Comparison of ENCODE assay signal across 8 mouse cellular contexts in the genomic region with DNA sequence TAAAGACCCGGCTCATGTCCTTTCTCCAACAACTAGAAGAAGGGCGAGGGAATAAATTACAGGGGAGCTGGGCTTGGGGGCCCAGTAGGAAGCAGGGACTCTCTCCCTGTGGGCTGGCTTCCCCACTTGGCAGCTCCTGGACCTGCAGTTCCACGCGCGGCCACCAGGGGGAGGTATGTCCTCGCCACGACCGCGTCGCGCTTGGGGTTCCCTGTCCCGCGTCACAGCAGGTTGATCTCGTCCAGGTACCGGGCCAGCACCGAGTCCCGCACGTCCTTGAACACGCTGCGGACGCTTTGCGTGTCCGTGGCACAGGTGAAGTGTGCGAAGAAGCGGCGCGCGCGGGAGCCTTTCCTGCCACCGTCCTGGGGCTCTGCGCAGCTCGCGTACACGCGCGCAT. TPM values are rescaled to one million over a fixed set of nuclear protein-coding genes. Genes with fewer than 3 reads are reported as not detected.
DNase-seq lines count a peak whose midpoint lies in the region; ATAC-seq lines count a peak whose summit lies in the region.

No protein-coding gene starts in this region.

- DNase-seq in 3T3-L1 (ENCODE audit: low read depth, low spot score) (peak; percentile 61), liver (peak; percentile 88)
- peak; percentile 91 for DNase-seq in adrenal gland, postnatal 36 days
- DNase-seq in heart, adult 9 months (ENCODE audit: low spot score in 2 of 2), result peak; percentile 77 to 79
- peak; percentile 91 for DNase-seq in kidney, adult 9 months
- peak; percentile 77 to 83 for DNase-seq in spleen, postnatal 36 days (ENCODE audit: low spot score in 2 of 2)

- no peak for ATAC-seq in embryonic facial prominence, embryonic 13.5 days (ENCODE audit: insufficient number of reproducible peaks, insufficient read depth, low FRiP score, low TSS enrichment, low read depth)
- 0 out of 2 replicates have a peak, but pooled peaks have one; percentile 25 for ATAC-seq in monocyte, adult 5-6 weeks (replicated peaks; ENCODE audit: insufficient number of reproducible peaks, low FRiP score, low TSS enrichment, poor library complexity, severe bottlenecking)

- WGBS in embryonic facial prominence, embryonic 13.5 days, result 7% methylated on average over 36 of the region's 36 CpGs

- H3K9me3 ChIP-seq in embryonic facial prominence, embryonic 13.5 days, result no peaks in the 10 kb centered on the region

- H3K27ac ChIP-seq in embryonic facial prominence, embryonic 13.5 days, result no peak overlapping the region

- peaks cover 13% of the 10 kb centered on the region for H3K27me3 ChIP-seq in embryonic facial prominence, embryonic 13.5 days

- no peaks in the 10 kb centered on the region for H3K36me3 ChIP-seq in embryonic facial prominence, embryonic 13.5 days

- peak overlapping the region; percentile 64 for H3K9ac ChIP-seq in embryonic facial prominence, embryonic 13.5 days

- peak overlapping the region; percentile 68 for H3K4me2 ChIP-seq in embryonic facial prominence, embryonic 13.5 days

- peaks cover 3% of the 10 kb centered on the region; the same call in 1 of the 2 replicates for H3K4me1 ChIP-seq in embryonic facial prominence, embryonic 13.5 days

- peak overlapping the region; percentile 38 for H3K4me3 ChIP-seq in embryonic facial prominence, embryonic 13.5 days

RNA-seq across cellular contexts. Expression of a gene that starts 2.7 kb away (rescaled TPM):
- 1 to 10 TPM; 1.1 to 1.2 TPM for total RNA-seq in adrenal gland, postnatal 36 days (2021)
- polyA plus RNA-seq in embryonic facial prominence, embryonic 13.5 days (2015; fragmentation: Nextera tagmentation; extraction: Ambion mirVana), result 0.25 and 0.31 TPM in 2 replicates
- 20.5 to 50.8 TPM (median 33.5 TPM) in 3 replicates for total RNA-seq in monocyte, adult 5-6 weeks (2017)

RNA-seq across cellular contexts. Expression of a gene that starts 6.5 kb away (rescaled TPM):
- 100 to 1,000 TPM; 123 to 125 TPM for total RNA-seq in adrenal gland, postnatal 36 days (2021)
- polyA plus RNA-seq in embryonic facial prominence, embryonic 13.5 days (2015; fragmentation: Nextera tagmentation; extraction: Ambion mirVana), result 82.3 and 87.9 TPM in 2 replicates
- total RNA-seq in monocyte, adult 5-6 weeks (2017), result 42.6 to 86.4 TPM (median 79.6 TPM) in 3 replicates

RNA-seq across cellular contexts. Expression of a gene that starts 20.1 kb away (rescaled TPM):
- 1 to 10 TPM in 1 of 2 experiments, under 1 TPM in 1; 0.20 to 1.2 TPM for total RNA-seq in adrenal gland, postnatal 36 days (2021)
- polyA plus RNA-seq in embryonic facial prominence, embryonic 13.5 days (2015; fragmentation: Nextera tagmentation; extraction: Ambion mirVana), result 2.1 and 2.5 TPM in 2 replicates
- total RNA-seq in monocyte, adult 5-6 weeks (2017), result 0.32 TPM in 1 of 3 replicates, not detected in the others

RNA-seq across cellular contexts. Expression of a gene that starts 21.4 kb away (rescaled TPM):
- total RNA-seq in adrenal gland, postnatal 36 days (2021), result 1 to 10 TPM; 1.0 to 1.3 TPM
- polyA plus RNA-seq in embryonic facial prominence, embryonic 13.5 days (2015; fragmentation: Nextera tagmentation; extraction: Ambion mirVana), result 2.0 and 2.1 TPM in 2 replicates
- 20.3 to 41.0 TPM (median 29.4 TPM) in 3 replicates for total RNA-seq in monocyte, adult 5-6 weeks (2017)

RNA-seq across cellular contexts. Expression of a gene that starts 42.3 kb away (rescaled TPM):
- 10 to 100 TPM; 79.2 to 84.2 TPM for total RNA-seq in adrenal gland, postnatal 36 days (2021)
- 84.2 and 90.1 TPM in 2 replicates for polyA plus RNA-seq in embryonic facial prominence, embryonic 13.5 days (2015; fragmentation: Nextera tagmentation; extraction: Ambion mirVana)
- 2.2 to 17.5 TPM (median 15.1 TPM) in 3 replicates for total RNA-seq in monocyte, adult 5-6 weeks (2017)
